Mouse (Mus musculus) intestine, embryonic 14.5 days (tissue): ENCODE data around the gene Clec10a. TPM values are rescaled to one million over a fixed set of nuclear protein-coding genes. Genes with fewer than 3 reads are reported as not detected.
A peak's percentile ranks its signal among the peaks of the same experiment; 100 is the strongest.

Experiments
- ATAC-seq: fragments of 200-750 bp; cut with Nextera tagmentation; replicated peaks from 2 replicates; pipeline ENCODE4 v1.8.0; 2017; ENCODE audit warnings: low read depth, moderate number of reproducible peaks, moderate TSS enrichment, moderate library complexity; ENCODE audit not compliant: low FRiP score, low TSS enrichment
- DNase-seq: peaks from one replicate; pipeline ENCODE4 v3.0.0-alpha.2; 2018; ENCODE audit warnings: low spot score
- H3K27ac ChIP-seq: fragments of 300-500 bp; sonication (generic); 2 replicates; pipeline ENCODE4 v1.5.1; 2014; ENCODE audit warnings: low read depth, mild to moderate bottlenecking, control low read depth
- H3K27me3 ChIP-seq: fragments of 300-500 bp; sonication (generic); replicated peaks from 2 replicates; pipeline ENCODE4 v1.6.1; 2014; ENCODE audit warnings: low read length, control low read depth; ENCODE audit not compliant: control insufficient read depth, insufficient read depth
- H3K36me3 ChIP-seq: fragments of 300-500 bp; sonication (generic); 2 replicates; pipeline ENCODE4 v1.6.1; 2014; ENCODE audit warnings: low read length, control low read depth; ENCODE audit not compliant: control insufficient read depth, insufficient read depth
- H3K4me1 ChIP-seq: fragments of 300-500 bp; sonication (generic); replicated peaks from 2 replicates; pipeline ENCODE4 v1.6.1; 2014; ENCODE audit warnings: low read length, control low read depth, mixed read lengths; ENCODE audit not compliant: control insufficient read depth, insufficient read depth
- H3K4me2 ChIP-seq: fragments of 300-500 bp; sonication (generic); 2 replicates; pipeline ENCODE4 v1.6.1; 2014; ENCODE audit warnings: low read length
- H3K4me3 ChIP-seq: fragments of 300-500 bp; sonication (generic); 2 replicates; pipeline ENCODE4 v1.5.1; 2014; ENCODE audit warnings: low read depth, low read length, control low read depth, mixed read lengths
- H3K9ac ChIP-seq: fragments of 300-500 bp; sonication (generic); 2 replicates; pipeline ENCODE4 v1.6.1; 2014; ENCODE audit warnings: mild to moderate bottlenecking, low read length
- H3K9me3 ChIP-seq: fragments of 300-500 bp; sonication (generic); 2 replicates; pipeline ENCODE4 v1.6.1; 2016; ENCODE audit warnings: low read length, control low read depth; ENCODE audit not compliant: control insufficient read depth
- WGBS: fragments of 180-500 bp; shearing (Covaris S2); extraction: QIAGEN DNeasy Blood & Tissue Kit; methylation state at CpG from one replicate; pipeline ENCODE4 v1.1.7; 2014; 5-methylcytosine and 5-hydroxymethylcytosine counted together
- polyA plus RNA-seq: library from polyadenylated mRNA; unstranded; fragments of >200 nt; fragmentation: Nextera tagmentation; extraction: Ambion mirVana; gene quantifications from 2 replicates; pipeline ENCODE4 v1.2.1, GENCODE M21; 2014

The Clec10a gene
- polyA plus RNA-seq, 1 experiment from 2014 or later = 0.97 TPM

DNA sequence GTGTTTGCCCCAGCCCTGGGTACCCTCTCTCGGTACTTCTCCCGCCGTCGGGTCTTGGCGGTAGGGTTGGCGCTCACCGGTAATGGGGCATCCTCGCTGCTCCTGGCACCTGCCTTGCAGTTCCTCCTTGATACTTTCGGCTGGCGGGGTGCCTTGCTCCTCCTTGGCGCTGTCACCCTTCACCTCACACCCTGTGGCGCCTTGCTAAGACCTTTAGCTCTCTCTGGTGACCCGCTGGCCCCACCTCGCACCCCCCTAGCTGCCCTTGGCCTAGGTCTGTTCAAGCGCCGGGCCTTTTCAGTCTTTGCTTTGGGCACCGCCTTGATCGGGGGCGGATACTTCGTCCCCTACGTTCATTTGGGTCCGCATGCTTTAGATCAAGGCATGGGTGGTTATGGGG lies 59.3 kb downstream of the Clec10a start:
- no peaks in the 10 kb centered on the region for H3K9me3 ChIP-seq
- H3K4me1 ChIP-seq = peaks cover 12% of the 10 kb centered on the region
- ATAC-seq (no peak), DNase-seq (no peak)
- no peak overlapping the region for H3K27ac ChIP-seq
- peaks cover 41% of the 10 kb centered on the region for H3K27me3 ChIP-seq
- no peak overlapping the region for H3K4me2 ChIP-seq
- no peak overlapping the region for H3K4me3 ChIP-seq
- no peak overlapping the region for H3K9ac ChIP-seq
- WGBS = 23% methylated on average over 22 of the region's 22 CpGs
- peaks cover 13% of the 10 kb centered on the region; the same call in 1 of the 2 replicates for H3K36me3 ChIP-seq

DNA sequence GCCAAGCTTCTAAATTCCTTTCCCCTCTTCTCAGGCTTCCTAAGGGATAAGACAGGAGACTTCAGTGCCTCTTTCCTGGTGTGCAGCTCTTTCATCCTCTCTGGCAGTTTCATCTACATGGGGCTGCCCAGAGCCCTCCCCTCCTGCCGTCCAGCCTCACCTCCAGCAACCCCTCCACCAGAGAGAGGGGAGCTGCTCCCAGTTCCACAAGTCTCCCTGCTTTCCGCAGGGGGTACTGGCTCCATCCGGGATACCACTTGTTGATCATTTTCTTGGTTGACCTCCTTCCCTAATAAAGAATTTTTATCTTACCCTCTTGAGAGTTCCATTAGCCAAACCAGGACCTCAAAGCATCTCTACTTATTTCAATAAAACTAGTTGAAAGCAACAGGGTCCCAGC lies 60.1 kb downstream of the Clec10a start:
- Histone ChIP-seq H3K27ac (no peak overlapping the region), H3K4me1 (peaks cover 13% of the 10 kb centered on the region), H3K27me3 (peaks cover 41% of the 10 kb centered on the region), H3K36me3 (peaks cover 13% of the 10 kb centered on the region; the same call in 1 of the 2 replicates), H3K9me3 (no peaks in the 10 kb centered on the region), H3K4me2 (no peak overlapping the region), H3K9ac (no peak overlapping the region), H3K4me3 (no peak overlapping the region)
- no peak for ATAC-seq
- no peak for DNase-seq
- WGBS = 74% methylated on average over 3 of the region's 3 CpGs

DNA sequence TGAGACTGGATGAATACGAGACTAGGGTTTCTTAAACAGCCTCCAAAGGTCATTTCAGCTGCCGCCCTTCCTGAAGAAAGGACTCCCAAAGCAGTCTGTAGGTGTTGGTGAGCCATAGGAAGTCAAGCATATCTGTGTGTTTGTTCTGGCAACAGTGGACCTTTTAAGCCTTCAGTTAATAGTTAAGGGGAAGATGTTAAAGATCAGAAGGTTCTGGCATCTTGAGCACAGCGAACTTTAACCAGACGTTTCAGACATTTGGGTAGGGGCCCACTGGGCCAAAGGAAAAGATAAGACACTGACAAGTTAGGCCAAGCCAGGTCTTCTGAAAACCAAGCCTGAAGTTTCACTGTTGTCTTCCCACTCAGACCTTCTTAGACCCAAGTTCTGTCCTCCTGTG lies 62.0 kb downstream of the Clec10a start:
- Histone ChIP-seq H3K9ac (no peak overlapping the region), H3K9me3 (no peaks in the 10 kb centered on the region), H3K27ac (no peak overlapping the region), H3K4me1 (peaks cover 13% of the 10 kb centered on the region), H3K27me3 (peaks cover 40% of the 10 kb centered on the region), H3K36me3 (peaks cover 13% of the 10 kb centered on the region; the same call in 1 of the 2 replicates), H3K4me3 (no peak overlapping the region), H3K4me2 (no peak overlapping the region)
- DNase-seq = no peak
- ATAC-seq = no peak
- WGBS = 69% methylated on average over 4 of the region's 4 CpGs

DNA sequence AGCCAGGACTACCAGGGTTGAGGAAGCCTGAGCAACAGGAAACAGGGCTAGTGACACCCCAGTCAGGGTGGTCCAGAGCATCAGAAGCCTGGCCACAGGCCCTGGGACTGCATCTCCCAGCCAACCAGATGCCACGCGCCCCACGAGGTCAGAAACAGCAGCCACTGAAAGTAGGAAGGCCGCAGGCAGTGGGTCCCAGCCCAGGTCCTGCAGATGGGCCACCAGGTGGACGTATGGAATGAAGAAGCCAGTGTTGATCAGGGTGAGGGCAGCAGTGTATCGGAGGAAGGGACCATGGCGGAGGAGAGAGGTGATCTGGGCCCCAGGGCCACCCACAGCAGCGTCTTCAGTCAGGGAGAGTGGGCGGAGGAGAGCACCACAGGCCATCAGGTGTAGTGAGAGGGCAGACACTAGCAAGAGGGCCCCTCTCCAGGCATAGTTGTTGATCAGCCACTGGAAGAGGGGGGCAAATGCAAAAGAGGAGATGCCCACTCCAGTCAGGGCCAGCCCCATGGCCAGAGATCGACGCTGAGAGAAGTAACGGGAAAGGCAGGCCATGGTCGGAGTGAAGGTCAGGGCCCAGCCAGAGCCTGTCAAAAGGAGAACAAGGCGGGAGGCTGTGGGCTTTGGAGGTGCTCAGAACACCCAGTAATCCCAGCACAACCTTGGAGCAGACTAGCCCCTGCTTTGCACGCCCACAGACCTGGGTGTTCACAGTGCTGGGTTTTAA lies 62.9 kb downstream of the Clec10a start:
- 89% methylated on average over 15 of the region's 15 CpGs for WGBS
- H3K9ac ChIP-seq = no peak overlapping the region
- no peak for ATAC-seq
- H3K27ac ChIP-seq = no peak overlapping the region
- H3K27me3 ChIP-seq = peaks cover 31% of the 10 kb centered on the region
- H3K36me3 ChIP-seq = peaks cover 13% of the 10 kb centered on the region; the same call in 1 of the 2 replicates
- peak overlapping the region; percentile 96 for H3K4me2 ChIP-seq
- peaks cover 13% of the 10 kb centered on the region for H3K4me1 ChIP-seq
- H3K9me3 ChIP-seq = no peaks in the 10 kb centered on the region
- DNase-seq = no peak
- no peak overlapping the region for H3K4me3 ChIP-seq

DNA sequence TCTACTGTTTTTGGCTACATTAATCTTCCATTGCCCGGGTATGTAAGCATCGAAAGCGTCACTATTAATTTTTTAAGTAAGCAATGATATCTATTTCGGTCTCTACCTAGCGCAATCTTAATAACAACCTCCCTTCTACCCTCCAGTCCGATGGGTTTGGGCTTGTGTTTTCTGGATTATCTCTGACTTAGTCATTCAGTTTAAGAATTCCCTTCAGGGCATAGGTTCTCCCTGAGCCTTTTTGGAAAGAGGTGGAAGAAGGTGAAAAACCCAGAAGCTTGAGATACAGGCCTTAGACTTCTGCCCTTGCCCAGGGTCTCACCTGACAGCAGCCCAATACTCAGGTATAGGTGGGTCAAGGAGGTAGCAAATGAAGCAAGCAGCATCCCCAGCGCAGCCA lies 63.9 kb downstream of the Clec10a start:
- peaks cover 26% of the 10 kb centered on the region for H3K27me3 ChIP-seq
- peak overlapping the region; percentile 55 for H3K4me3 ChIP-seq
- H3K4me2 ChIP-seq = peak overlapping the region; percentile 96
- peaks cover 13% of the 10 kb centered on the region; the same call in 1 of the 2 replicates for H3K36me3 ChIP-seq
- H3K9me3 ChIP-seq = no peaks in the 10 kb centered on the region
- H3K4me1 ChIP-seq = peaks cover 5% of the 10 kb centered on the region; the same call in 1 of the 2 replicates
- peak overlapping the region; percentile 64 for H3K9ac ChIP-seq
- WGBS = 62% methylated on average over 7 of the region's 7 CpGs
- DNase-seq = no peak
- no peak for ATAC-seq
- H3K27ac ChIP-seq = peak overlapping the region; percentile 87; the same call in 1 of the 2 replicates

DNA sequence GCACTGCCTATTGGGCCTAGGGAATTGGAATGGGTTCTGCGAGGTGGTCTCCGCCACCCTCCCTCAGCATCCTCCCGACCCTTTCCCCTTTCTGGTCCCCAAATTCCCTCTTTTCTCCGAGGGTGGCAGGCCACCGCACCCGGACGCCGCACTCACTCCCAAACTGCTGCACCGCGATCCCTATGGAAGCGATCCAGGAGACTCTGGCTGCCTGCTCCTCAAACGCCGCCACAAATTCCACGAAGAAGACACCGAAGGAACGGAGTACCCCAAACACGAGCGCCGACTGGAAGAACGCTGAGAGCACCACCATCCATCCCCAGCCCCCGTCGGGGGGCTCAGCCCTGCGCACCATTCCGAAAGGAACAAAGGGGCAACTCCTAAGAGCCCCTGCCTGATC lies 64.3 kb downstream of the Clec10a start:
- Histone ChIP-seq H3K36me3 (peaks cover 13% of the 10 kb centered on the region; the same call in 1 of the 2 replicates), H3K27me3 (peaks cover 26% of the 10 kb centered on the region), H3K4me1 (peaks cover 5% of the 10 kb centered on the region; the same call in 1 of the 2 replicates), H3K4me2 (peak overlapping the region; percentile 96), H3K4me3 (peak overlapping the region; percentile 55), H3K27ac (peak overlapping the region; percentile 87), H3K9me3 (no peaks in the 10 kb centered on the region), H3K9ac (peak overlapping the region; percentile 64)
- DNase-seq (no peak), ATAC-seq (no peak)
- WGBS = 3% methylated on average over 24 of the region's 24 CpGs

Other genes with a start within 250 kb of the Clec10a start
- gene Gps2, start 242.3 kb upstream of the Clec10a start, polyA plus RNA-seq = 71.2 and 72.3 TPM in 2 replicates
- gene Eif5a, start 234.2 kb upstream of the Clec10a start, polyA plus RNA-seq = 1,854 and 1,877 TPM in 2 replicates
- gene Ybx2, start 220.4 kb upstream of the Clec10a start, polyA plus RNA-seq = 4.6 and 4.8 TPM in 2 replicates
- gene Slc2a4, start 208.0 kb upstream of the Clec10a start, polyA plus RNA-seq = 25.8 and 32.2 TPM in 2 replicates
- 425 and 461 TPM in 2 replicates for gene Cldn7, start 191.4 kb upstream of the Clec10a start, polyA plus RNA-seq
- gene Ctdnep1, start 175.0 kb upstream of the Clec10a start, polyA plus RNA-seq = 28.6 and 29.3 TPM in 2 replicates
- gene Elp5, start 173.7 kb upstream of the Clec10a start, polyA plus RNA-seq = 104 and 119 TPM in 2 replicates
- gene Gabarap, start 165.1 kb upstream of the Clec10a start, polyA plus RNA-seq = 481 and 495 TPM in 2 replicates
- gene Phf23, start 160.4 kb upstream of the Clec10a start, polyA plus RNA-seq = 37.6 and 43.9 TPM in 2 replicates
- gene Dvl2, start 155.6 kb upstream of the Clec10a start, polyA plus RNA-seq = 32.0 and 32.6 TPM in 2 replicates
- 72.8 and 73.8 TPM in 2 replicates for gene Acadvl, start 140.8 kb upstream of the Clec10a start, polyA plus RNA-seq
- gene Dlg4, start 139.3 kb upstream of the Clec10a start, polyA plus RNA-seq = 7.7 and 8.6 TPM in 2 replicates
- 0.26 TPM in 1 of 2 replicates, not detected in the other for gene Asgr1, start 102.1 kb upstream of the Clec10a start, polyA plus RNA-seq
- 0.46 TPM in 1 of 2 replicates, not detected in the other for gene Asgr2, start 63.6 kb upstream of the Clec10a start, polyA plus RNA-seq
- gene Mgl2, start 25.9 kb upstream of the Clec10a start, polyA plus RNA-seq = 0.38 and 0.86 TPM in 2 replicates
- gene Slc16a11, start 56.6 kb downstream of the Clec10a start, polyA plus RNA-seq = 1.2 and 1.7 TPM in 2 replicates
- 13.6 and 14.1 TPM in 2 replicates for gene Slc16a13, start 64.9 kb downstream of the Clec10a start, polyA plus RNA-seq
- gene Bcl6b, start 73.6 kb downstream of the Clec10a start, polyA plus RNA-seq = 11.7 and 12.2 TPM in 2 replicates
- 159 and 164 TPM in 2 replicates for gene 0610010K14Rik, start 81.7 kb downstream of the Clec10a start, polyA plus RNA-seq
- 9.0 and 9.5 TPM in 2 replicates for gene Gm21988, start 83.6 kb downstream of the Clec10a start, polyA plus RNA-seq
- 153 and 165 TPM in 2 replicates for gene Rnasek, start 83.6 kb downstream of the Clec10a start, polyA plus RNA-seq
- gene Alox12, start 99.2 kb downstream of the Clec10a start, polyA plus RNA-seq = 2.3 and 2.4 TPM in 2 replicates
- 0.09 TPM in 1 of 2 replicates, not detected in the other for gene Alox12e, start 166.4 kb downstream of the Clec10a start, polyA plus RNA-seq
- gene Alox15, start 195.8 kb downstream of the Clec10a start, polyA plus RNA-seq = 0.34 and 0.82 TPM in 2 replicates